Mouse (Mus musculus) cerebellum, postnatal 25 days (tissue): ENCODE measurements at regions not wholly inside any gene's neighbourhood (a gene's known extent, or its start where the extent isn't known, plus 50 kb on each side); places are given as distances from the start of the nearest gene placed in this dataset.

Experiments used
- DNase-seq, 2 experiments: peaks; one replicate each; pipeline ENCODE4 v3.0.0; 2021; ENCODE audit warnings: mixed read lengths in 2 of 2

- DNase-seq = no peak
Measured at GRCm38 (mm10) chr6:64797600-64797999, 68.7 kb downstream of the Atoh1 start.

- no peak for DNase-seq
Measured at GRCm38 (mm10) chr6:64798804-64799203, 69.9 kb downstream of the Atoh1 start.

GRCm38 (mm10) chr6:64799306-64800001 is 70.5 kb downstream of the Atoh1 start:
- peak; percentile 17 to 30 for DNase-seq

- DNase-seq = no peak
Measured at GRCm38 (mm10) chr6:64800965-64801364, 72.0 kb downstream of the Atoh1 start.

- no peak for DNase-seq
Measured at GRCm38 (mm10) chr6:64815115-64815514, 86.2 kb downstream of the Atoh1 start.

- no peak for DNase-seq
Measured at GRCm38 (mm10) chr6:64849097-64849648, 120.2 kb downstream of the Atoh1 start.

- DNase-seq = no peak
Measured at GRCm38 (mm10) chr6:64862901-64863300, 134.0 kb downstream of the Atoh1 start.

- no peak for DNase-seq
Measured at GRCm38 (mm10) chr6:64896420-64896819, 146.0 kb upstream of the Smarcad1 start.
